Mouse (Mus musculus): ENCODE measurements around the gene Pik3ip1. TPM values are rescaled to one million over a fixed set of nuclear protein-coding genes. Genes with fewer than 3 reads are reported as not detected.
A peak's percentile ranks its signal among the peaks of the same experiment; 100 is the strongest.

The Pik3ip1 gene
- polyA plus RNA-seq, 1 experiment = 151 TPM

GRCm38 (mm10) chr11:3341476-3341875, 11.3 kb downstream of the Pik3ip1 start:
- no peak for TF ChIP-seq POLR2A (IDR thresholded peaks at IDR 0.05; ENCODE audit: control insufficient read depth, extremely low read depth, insufficient read depth, low read length, poor library complexity)
- TF ChIP-seq CTCF (IDR thresholded peaks at IDR 0.05; ENCODE audit: borderline replicate concordance, control insufficient read depth, extremely low read depth, insufficient read depth, low read length, poor library complexity) = no peak
- 85% methylated on average over 5 of the region's 5 CpGs for WGBS

GRCm38 (mm10) chr11:3344916-3345315, 14.7 kb downstream of the Pik3ip1 start:
- Histone ChIP-seq H3K27ac (ENCODE audit: control insufficient read depth, insufficient read depth, low read length) (peak overlapping the region; percentile 27), H3K4me3 (ENCODE audit: control insufficient read depth, insufficient read depth, low read length) (no peak overlapping the region), H3K27me3 (ENCODE audit: control insufficient read depth, insufficient read depth, low read length) (no peaks in the 10 kb centered on the region), H3K4me1 (replicated peaks; ENCODE audit: control insufficient read depth, insufficient read depth, low read length) (peaks cover 37% of the 10 kb centered on the region), H3K36me3 (ENCODE audit: control insufficient read depth, insufficient read depth, low read length) (peaks cover 38% of the 10 kb centered on the region)
- DNase-seq = no peak
- TF ChIP-seq POLR2A (IDR thresholded peaks at IDR 0.05; ENCODE audit: control insufficient read depth, extremely low read depth, insufficient read depth, low read length, poor library complexity) (no peak), CTCF (IDR thresholded peaks at IDR 0.05; ENCODE audit: borderline replicate concordance, control insufficient read depth, extremely low read depth, insufficient read depth, low read length, poor library complexity) (no peak)
- WGBS = 94% methylated on average over 3 of the region's 3 CpGs

More at GRCm38 (mm10) chr11:3341476-3341875, 11.3 kb downstream of the Pik3ip1 start:
- no peak overlapping the region for H3K4me3 ChIP-seq (ENCODE audit: control insufficient read depth, insufficient read depth, low read length)
- H3K4me1 ChIP-seq (replicated peaks; ENCODE audit: control insufficient read depth, insufficient read depth, low read length) = peaks cover 54% of the 10 kb centered on the region
- peaks cover 42% of the 10 kb centered on the region for H3K36me3 ChIP-seq (ENCODE audit: control insufficient read depth, insufficient read depth, low read length)
- H3K27ac ChIP-seq (ENCODE audit: control insufficient read depth, insufficient read depth, low read length) = peak overlapping the region; percentile 20; the same call in 1 of the 2 replicates
- no peaks in the 10 kb centered on the region for H3K27me3 ChIP-seq (ENCODE audit: control insufficient read depth, insufficient read depth, low read length)
- no peak for DNase-seq

GRCm38 (mm10) chr11:3346351-3346750, 16.1 kb downstream of the Pik3ip1 start:
- WGBS = 95% methylated on average over 7 of the region's 7 CpGs
- no peak for DNase-seq
- H3K36me3 ChIP-seq (ENCODE audit: control insufficient read depth, insufficient read depth, low read length) = peaks cover 41% of the 10 kb centered on the region
- no peak overlapping the region for H3K4me3 ChIP-seq (ENCODE audit: control insufficient read depth, insufficient read depth, low read length)
- H3K4me1 ChIP-seq (replicated peaks; ENCODE audit: control insufficient read depth, insufficient read depth, low read length) = peaks cover 30% of the 10 kb centered on the region
- TF ChIP-seq POLR2A (IDR thresholded peaks at IDR 0.05; ENCODE audit: control insufficient read depth, extremely low read depth, insufficient read depth, low read length, poor library complexity) (no peak), CTCF (IDR thresholded peaks at IDR 0.05; ENCODE audit: borderline replicate concordance, control insufficient read depth, extremely low read depth, insufficient read depth, low read length, poor library complexity) (no peak)
- H3K27me3 ChIP-seq (ENCODE audit: control insufficient read depth, insufficient read depth, low read length) = no peaks in the 10 kb centered on the region
- H3K27ac ChIP-seq (ENCODE audit: control insufficient read depth, insufficient read depth, low read length) = no peak overlapping the region

GRCm38 (mm10) chr11:3347091-3347834, 17.1 kb downstream of the Pik3ip1 start:
- TF ChIP-seq POLR2A (IDR thresholded peaks at IDR 0.05; ENCODE audit: control insufficient read depth, extremely low read depth, insufficient read depth, low read length, poor library complexity) (no peak), CTCF (IDR thresholded peaks at IDR 0.05; ENCODE audit: borderline replicate concordance, control insufficient read depth, extremely low read depth, insufficient read depth, low read length, poor library complexity) (peak; percentile 51; the same call in 1 of the 2 replicates)
- Histone ChIP-seq H3K4me1 (replicated peaks; ENCODE audit: control insufficient read depth, insufficient read depth, low read length) (peaks cover 27% of the 10 kb centered on the region), H3K36me3 (ENCODE audit: control insufficient read depth, insufficient read depth, low read length) (peaks cover 38% of the 10 kb centered on the region), H3K4me3 (ENCODE audit: control insufficient read depth, insufficient read depth, low read length) (no peak overlapping the region), H3K27me3 (ENCODE audit: control insufficient read depth, insufficient read depth, low read length) (no peaks in the 10 kb centered on the region), H3K27ac (ENCODE audit: control insufficient read depth, insufficient read depth, low read length) (peak overlapping the region; percentile 9; the same call in 1 of the 2 replicates)
- WGBS = 74% methylated on average over 12 of the region's 12 CpGs
- DNase-seq = peak; percentile 87

GRCm38 (mm10) chr11:3347835-3348195, 17.6 kb downstream of the Pik3ip1 start:
- Histone ChIP-seq H3K4me1 (replicated peaks; ENCODE audit: control insufficient read depth, insufficient read depth, low read length) (peaks cover 27% of the 10 kb centered on the region), H3K4me3 (ENCODE audit: control insufficient read depth, insufficient read depth, low read length) (no peak overlapping the region), H3K27ac (ENCODE audit: control insufficient read depth, insufficient read depth, low read length) (no peak overlapping the region), H3K36me3 (ENCODE audit: control insufficient read depth, insufficient read depth, low read length) (peaks cover 34% of the 10 kb centered on the region), H3K27me3 (ENCODE audit: control insufficient read depth, insufficient read depth, low read length) (no peaks in the 10 kb centered on the region)
- DNase-seq = no peak
- no peak for TF ChIP-seq CTCF (IDR thresholded peaks at IDR 0.05; ENCODE audit: borderline replicate concordance, control insufficient read depth, extremely low read depth, insufficient read depth, low read length, poor library complexity)
- TF ChIP-seq POLR2A (IDR thresholded peaks at IDR 0.05; ENCODE audit: control insufficient read depth, extremely low read depth, insufficient read depth, low read length, poor library complexity) = no peak

- Histone ChIP-seq H3K27me3 (ENCODE audit: control insufficient read depth, insufficient read depth, low read length) (no peaks in the 10 kb centered on the region), H3K4me1 (replicated peaks; ENCODE audit: control insufficient read depth, insufficient read depth, low read length) (peaks cover 27% of the 10 kb centered on the region), H3K4me3 (ENCODE audit: control insufficient read depth, insufficient read depth, low read length) (no peak overlapping the region), H3K36me3 (ENCODE audit: control insufficient read depth, insufficient read depth, low read length) (peaks cover 25% of the 10 kb centered on the region), H3K27ac (ENCODE audit: control insufficient read depth, insufficient read depth, low read length) (no peak overlapping the region)
- no peak for DNase-seq
- TF ChIP-seq POLR2A (IDR thresholded peaks at IDR 0.05; ENCODE audit: control insufficient read depth, extremely low read depth, insufficient read depth, low read length, poor library complexity) = no peak
- TF ChIP-seq CTCF (IDR thresholded peaks at IDR 0.05; ENCODE audit: borderline replicate concordance, control insufficient read depth, extremely low read depth, insufficient read depth, low read length, poor library complexity) = no peak
- 77% methylated on average over 6 of the region's 6 CpGs for WGBS
Measured at GRCm38 (mm10) chr11:3348576-3349342, 18.6 kb downstream of the Pik3ip1 start.

Measured in thymus, adult 2 months (tissue).